Mouse (Mus musculus): ENCODE data around the gene Sorcs3. TPM values are rescaled to one million over a fixed set of nuclear protein-coding genes. Genes with fewer than 3 reads are reported as not detected.

Sorcs3 gene
- polyA plus RNA-seq, 1 experiment from 2014 or later = 3.7 TPM

DNA sequence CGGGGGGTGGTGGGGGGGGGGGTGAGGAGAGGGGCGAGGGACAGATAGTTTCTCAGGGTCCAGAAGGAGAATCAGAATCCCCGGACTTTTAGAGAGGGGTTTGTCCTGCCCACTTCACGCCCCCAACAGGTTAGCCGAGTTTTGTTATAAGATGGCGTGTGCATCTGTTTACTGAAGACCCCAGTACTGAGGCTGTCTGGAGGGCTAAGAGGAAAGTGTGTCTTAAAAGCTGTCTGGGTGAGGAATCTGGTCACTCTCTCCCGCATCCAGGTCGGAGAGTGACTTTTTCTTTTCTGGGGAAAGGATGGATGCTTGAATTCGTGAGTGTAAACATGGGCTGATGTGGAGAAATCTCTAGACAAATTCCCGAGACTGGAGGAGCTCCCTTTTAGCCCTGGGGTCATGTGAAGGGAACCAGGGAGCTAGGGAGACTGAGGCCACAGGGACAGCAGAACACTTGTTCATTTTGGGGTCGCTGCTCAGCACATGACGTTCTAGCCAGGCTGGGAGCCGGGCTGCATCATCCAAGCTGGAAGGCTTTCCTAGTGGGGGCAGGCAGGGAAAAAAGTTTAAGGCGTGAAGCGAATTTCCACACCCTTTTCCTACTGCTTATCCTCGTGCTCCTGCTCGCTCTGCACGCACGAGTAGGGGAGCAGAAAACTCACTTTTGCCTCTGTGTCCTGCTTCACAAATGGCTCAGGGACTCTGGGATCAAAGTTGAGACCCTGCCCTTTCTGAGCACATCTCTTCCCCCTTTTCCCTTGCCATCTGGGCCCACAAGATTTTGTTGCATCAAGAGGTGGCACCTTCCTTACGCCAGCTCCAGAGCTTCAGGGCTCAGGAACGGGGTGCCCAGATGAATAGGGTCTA lies 1.3 kb downstream of the Sorcs3 start:
- peaks cover 2% of the 10 kb centered on the region; the same call in 1 of the 2 replicates for H3K9me3 ChIP-seq (ENCODE audit: control insufficient read depth, low read length)
- no peak overlapping the region for H3K27ac ChIP-seq (ENCODE audit: low read depth, low read length)
- H3K4me3 ChIP-seq (ENCODE audit: low read depth, low read length) = peak overlapping the region; percentile 59
- no peaks in the 10 kb centered on the region for H3K36me3 ChIP-seq (ENCODE audit: control insufficient read depth, insufficient read depth, low read length)
- DNase-seq (ENCODE audit: low spot score, missing footprints) (peak; percentile 93), ATAC-seq (ENCODE audit: low FRiP score) (0 out of 2 replicates have a peak, but pooled peaks have one; percentile 2)
- H3K9ac ChIP-seq (ENCODE audit: low read length) = peak overlapping the region; percentile 68
- peak overlapping the region; percentile 96 for H3K4me2 ChIP-seq
- 3% methylated on average over 21 of the region's 21 CpGs for WGBS
- H3K27me3 ChIP-seq (ENCODE audit: control insufficient read depth, insufficient read depth, low read length) = peaks cover 24% of the 10 kb centered on the region
- H3K4me1 ChIP-seq (ENCODE audit: control insufficient read depth, insufficient read depth, low read length) = peaks cover 18% of the 10 kb centered on the region

DNA sequence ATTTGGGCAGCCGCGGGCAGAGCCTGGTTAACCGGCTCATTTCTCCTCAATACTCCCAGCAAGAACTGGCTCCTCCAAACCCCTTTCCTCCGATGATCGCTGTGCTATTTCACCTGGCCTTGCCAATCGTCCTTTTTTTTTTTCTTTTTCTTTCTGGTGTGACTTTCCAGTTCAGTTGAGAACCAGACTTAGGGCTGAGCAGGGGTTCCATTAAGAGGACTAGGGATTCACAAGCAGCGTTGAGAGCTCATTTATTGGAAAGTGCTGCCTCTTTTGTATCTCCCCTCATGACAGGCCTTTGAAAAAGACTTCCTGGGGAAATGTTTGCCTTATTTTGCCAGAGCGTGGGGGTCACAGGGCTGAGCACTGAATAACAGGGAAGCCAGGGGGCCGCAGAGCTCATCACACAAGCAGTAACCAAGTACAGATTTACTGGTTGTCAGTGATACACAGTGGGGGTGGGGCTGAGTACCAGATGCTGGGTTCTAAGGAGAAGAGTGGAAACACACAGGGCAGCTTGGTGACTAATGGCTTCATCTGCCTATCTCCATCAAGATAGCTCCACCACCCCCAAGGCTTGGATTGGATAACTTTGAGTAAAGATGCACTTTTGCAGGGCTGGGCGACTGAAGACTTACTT lies 2.0 kb downstream of the Sorcs3 start:
- peak overlapping the region; percentile 59 for H3K4me3 ChIP-seq (ENCODE audit: low read depth, low read length)
- peak overlapping the region; percentile 96 for H3K4me2 ChIP-seq
- H3K27me3 ChIP-seq (ENCODE audit: control insufficient read depth, insufficient read depth, low read length) = peaks cover 24% of the 10 kb centered on the region
- peaks cover 18% of the 10 kb centered on the region for H3K4me1 ChIP-seq (ENCODE audit: control insufficient read depth, insufficient read depth, low read length)
- ATAC-seq (ENCODE audit: low FRiP score) = no peak
- peak overlapping the region; percentile 0; the same call in 1 of the 2 replicates for H3K9ac ChIP-seq (ENCODE audit: low read length)
- H3K36me3 ChIP-seq (ENCODE audit: control insufficient read depth, insufficient read depth, low read length) = no peaks in the 10 kb centered on the region
- no peak overlapping the region for H3K27ac ChIP-seq (ENCODE audit: low read depth, low read length)
- 4% methylated on average over 10 of the region's 10 CpGs for WGBS
- peaks cover 4% of the 10 kb centered on the region; the same call in 1 of the 2 replicates for H3K9me3 ChIP-seq (ENCODE audit: control insufficient read depth, low read length)
- peak; percentile 91 for DNase-seq (ENCODE audit: low spot score, missing footprints)

GRCm38 (mm10) chr19:48215379-48215778 lies 9.6 kb downstream of the Sorcs3 start:
- Histone ChIP-seq H3K9me3 (ENCODE audit: control insufficient read depth, low read length) (peaks cover 4% of the 10 kb centered on the region; the same call in 1 of the 2 replicates), H3K9ac (ENCODE audit: low read length) (no peak overlapping the region), H3K27ac (ENCODE audit: low read depth, low read length) (no peak overlapping the region), H3K27me3 (ENCODE audit: control insufficient read depth, insufficient read depth, low read length) (no peaks in the 10 kb centered on the region), H3K4me2 (no peak overlapping the region), H3K4me3 (ENCODE audit: low read depth, low read length) (no peak overlapping the region), H3K4me1 (ENCODE audit: control insufficient read depth, insufficient read depth, low read length) (0 out of 2 replicates have a peak, but pooled peaks cover 3% of the 10 kb centered on the region), H3K36me3 (ENCODE audit: control insufficient read depth, insufficient read depth, low read length) (no peaks in the 10 kb centered on the region)
- DNase-seq (ENCODE audit: low spot score, missing footprints) = no peak
- no peak for ATAC-seq (ENCODE audit: low FRiP score)

DNA sequence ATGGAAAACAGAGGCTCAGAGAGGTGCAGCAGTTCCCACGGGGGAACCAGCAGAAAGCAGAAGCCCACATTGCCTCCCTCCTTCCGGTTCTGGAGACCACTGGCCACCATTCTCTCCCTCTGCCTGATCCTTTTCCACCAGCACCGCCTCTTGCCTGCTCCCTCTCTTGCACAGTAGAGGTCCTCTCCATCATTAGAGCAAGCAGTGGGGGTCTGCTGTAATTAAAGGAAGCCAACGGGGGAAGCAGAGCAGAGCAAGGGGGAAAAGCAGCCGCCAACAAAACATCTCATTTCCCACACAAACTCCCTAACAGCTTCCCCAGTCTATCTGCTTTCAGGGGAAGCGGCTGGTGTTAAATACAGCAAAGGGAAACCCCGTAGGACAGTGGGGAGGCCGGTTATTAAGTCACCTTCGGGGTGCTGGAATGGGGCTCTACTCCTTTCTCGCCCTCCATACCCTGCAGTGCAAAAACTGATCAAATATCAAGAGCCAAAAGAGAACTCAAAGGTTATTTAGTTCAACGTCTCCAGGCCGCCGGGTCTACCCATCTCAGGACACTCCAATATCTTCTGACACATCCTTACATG lies 32.1 kb downstream of the Sorcs3 start:
- WGBS = 20% methylated on average over 13 of the region's 13 CpGs
- no peaks in the 10 kb centered on the region for H3K36me3 ChIP-seq (ENCODE audit: control insufficient read depth, insufficient read depth, low read length)
- ATAC-seq (ENCODE audit: low FRiP score) = no peak
- H3K27ac ChIP-seq (ENCODE audit: low read depth, low read length) = no peak overlapping the region
- H3K27me3 ChIP-seq (ENCODE audit: control insufficient read depth, insufficient read depth, low read length) = no peaks in the 10 kb centered on the region; the same call in 1 of the 2 replicates
- H3K4me2 ChIP-seq = no peak overlapping the region
- peaks cover 4% of the 10 kb centered on the region for H3K4me1 ChIP-seq (ENCODE audit: control insufficient read depth, insufficient read depth, low read length)
- DNase-seq (ENCODE audit: low spot score, missing footprints) = no peak
- H3K9me3 ChIP-seq (ENCODE audit: control insufficient read depth, low read length) = no peaks in the 10 kb centered on the region
- H3K9ac ChIP-seq (ENCODE audit: low read length) = no peak overlapping the region
- H3K4me3 ChIP-seq (ENCODE audit: low read depth, low read length) = no peak overlapping the region

DNA sequence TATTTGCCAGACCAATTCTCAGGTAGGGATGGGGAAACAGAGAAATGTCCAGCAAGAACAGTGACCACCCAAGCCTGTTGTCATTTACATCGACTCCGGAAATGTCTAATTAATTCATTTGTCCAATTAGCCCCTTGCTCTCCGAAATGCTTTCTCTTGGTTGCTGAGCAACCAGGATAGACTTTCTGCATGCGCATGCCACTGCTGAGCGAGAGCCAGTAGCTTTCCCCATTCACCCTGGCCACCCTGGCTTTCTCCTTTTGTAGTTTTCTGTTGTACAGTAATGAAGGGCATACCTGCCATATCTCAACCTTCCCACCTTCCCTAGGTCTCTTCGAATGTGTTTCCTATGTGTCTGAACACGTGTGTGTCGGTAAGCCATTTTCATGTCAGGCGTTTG lies 32.6 kb downstream of the Sorcs3 start:
- ATAC-seq (ENCODE audit: low FRiP score) (no peak), DNase-seq (ENCODE audit: low spot score, missing footprints) (no peak)
- no peak overlapping the region for H3K4me2 ChIP-seq
- WGBS = 49% methylated on average over 9 of the region's 9 CpGs
- H3K4me1 ChIP-seq (ENCODE audit: control insufficient read depth, insufficient read depth, low read length) = peaks cover 4% of the 10 kb centered on the region
- H3K27ac ChIP-seq (ENCODE audit: low read depth, low read length) = no peak overlapping the region
- no peak overlapping the region for H3K9ac ChIP-seq (ENCODE audit: low read length)
- no peaks in the 10 kb centered on the region for H3K9me3 ChIP-seq (ENCODE audit: control insufficient read depth, low read length)
- no peaks in the 10 kb centered on the region; the same call in 1 of the 2 replicates for H3K27me3 ChIP-seq (ENCODE audit: control insufficient read depth, insufficient read depth, low read length)
- no peak overlapping the region for H3K4me3 ChIP-seq (ENCODE audit: low read depth, low read length)
- no peaks in the 10 kb centered on the region for H3K36me3 ChIP-seq (ENCODE audit: control insufficient read depth, insufficient read depth, low read length)

DNA sequence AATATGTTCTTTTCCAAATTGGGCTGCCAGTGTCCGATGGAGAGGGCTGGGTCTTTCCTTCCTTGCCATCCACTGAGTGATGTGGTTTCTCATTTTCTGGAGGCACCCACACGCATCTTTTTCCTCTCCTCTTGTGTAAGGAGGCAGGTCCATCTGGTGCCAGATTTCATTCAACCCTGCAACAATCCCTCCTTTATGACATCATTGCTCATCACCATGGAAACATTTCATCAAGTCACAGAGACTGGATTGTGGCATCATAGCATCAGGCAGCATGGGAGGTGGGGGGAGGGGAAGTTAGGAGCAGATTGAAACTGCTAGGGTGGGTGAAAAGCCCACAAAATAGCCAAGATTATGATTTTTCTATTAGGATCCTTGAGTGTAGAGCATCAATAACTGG lies 35.1 kb downstream of the Sorcs3 start:
- WGBS = 47% methylated on average over 2 of the region's 2 CpGs
- Histone ChIP-seq H3K4me2 (no peak overlapping the region), H3K36me3 (ENCODE audit: control insufficient read depth, insufficient read depth, low read length) (no peaks in the 10 kb centered on the region), H3K4me1 (ENCODE audit: control insufficient read depth, insufficient read depth, low read length) (peaks cover 4% of the 10 kb centered on the region), H3K27ac (ENCODE audit: low read depth, low read length) (no peak overlapping the region), H3K9me3 (ENCODE audit: control insufficient read depth, low read length) (no peaks in the 10 kb centered on the region), H3K4me3 (ENCODE audit: low read depth, low read length) (no peak overlapping the region), H3K27me3 (ENCODE audit: control insufficient read depth, insufficient read depth, low read length) (no peaks in the 10 kb centered on the region; the same call in 1 of the 2 replicates), H3K9ac (ENCODE audit: low read length) (no peak overlapping the region)
- ATAC-seq (ENCODE audit: low FRiP score) (peak; percentile 88), DNase-seq (ENCODE audit: low spot score, missing footprints) (no peak)

DNA sequence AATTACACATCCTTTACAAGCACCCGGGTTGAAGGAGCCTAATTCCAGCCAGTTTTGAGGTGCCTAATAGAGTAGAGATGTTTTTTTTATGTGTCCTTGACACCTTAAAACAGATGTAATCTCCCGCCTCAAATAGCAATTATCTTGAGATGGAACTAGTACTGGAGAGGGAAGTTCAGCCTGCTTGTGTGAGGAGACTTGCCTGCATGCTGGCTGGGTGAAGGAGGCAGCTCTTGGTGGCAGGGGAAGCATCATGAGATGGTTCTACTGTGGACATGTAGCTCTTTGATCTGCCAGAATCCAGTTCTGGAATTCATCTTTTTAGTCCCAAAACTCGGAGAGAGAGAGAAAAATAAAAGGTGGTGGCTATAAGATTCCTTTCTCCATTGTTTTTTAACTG lies 38.2 kb downstream of the Sorcs3 start:
- Histone ChIP-seq H3K27me3 (ENCODE audit: control insufficient read depth, insufficient read depth, low read length) (no peaks in the 10 kb centered on the region; the same call in 1 of the 2 replicates), H3K36me3 (ENCODE audit: control insufficient read depth, insufficient read depth, low read length) (no peaks in the 10 kb centered on the region), H3K9me3 (ENCODE audit: control insufficient read depth, low read length) (no peaks in the 10 kb centered on the region), H3K9ac (ENCODE audit: low read length) (no peak overlapping the region), H3K4me1 (ENCODE audit: control insufficient read depth, insufficient read depth, low read length) (peaks cover 4% of the 10 kb centered on the region), H3K4me3 (ENCODE audit: low read depth, low read length) (no peak overlapping the region), H3K4me2 (no peak overlapping the region), H3K27ac (ENCODE audit: low read depth, low read length) (no peak overlapping the region)
- peak; percentile 62 for DNase-seq (ENCODE audit: low spot score, missing footprints)
- no peak for ATAC-seq (ENCODE audit: low FRiP score)
- 76% methylated on average over 3 of the region's 3 CpGs for WGBS

- H3K9ac ChIP-seq (ENCODE audit: low read length) = no peak overlapping the region
- ATAC-seq (ENCODE audit: low FRiP score) (no peak), DNase-seq (ENCODE audit: low spot score, missing footprints) (peak; percentile 69)
- H3K4me3 ChIP-seq (ENCODE audit: low read depth, low read length) = no peak overlapping the region
- no peaks in the 10 kb centered on the region for H3K36me3 ChIP-seq (ENCODE audit: control insufficient read depth, insufficient read depth, low read length)
- no peaks in the 10 kb centered on the region for H3K9me3 ChIP-seq (ENCODE audit: control insufficient read depth, low read length)
- no peak overlapping the region for H3K27ac ChIP-seq (ENCODE audit: low read depth, low read length)
- 85% methylated on average over 7 of the region's 7 CpGs for WGBS
- H3K4me1 ChIP-seq (ENCODE audit: control insufficient read depth, insufficient read depth, low read length) = peaks cover 8% of the 10 kb centered on the region; the same call in 1 of the 2 replicates
- no peak overlapping the region for H3K4me2 ChIP-seq
- no peaks in the 10 kb centered on the region for H3K27me3 ChIP-seq (ENCODE audit: control insufficient read depth, insufficient read depth, low read length)
These were observed 53.4 kb downstream of the Sorcs3 start for GRCm38 (mm10) chr19:48259223-48259622.

GRCm38 (mm10) chr19:48260671-48261070 lies 54.8 kb downstream of the Sorcs3 start:
- Histone ChIP-seq H3K27me3 (ENCODE audit: control insufficient read depth, insufficient read depth, low read length) (no peaks in the 10 kb centered on the region), H3K9me3 (ENCODE audit: control insufficient read depth, low read length) (no peaks in the 10 kb centered on the region), H3K9ac (ENCODE audit: low read length) (no peak overlapping the region), H3K27ac (ENCODE audit: low read depth, low read length) (no peak overlapping the region), H3K36me3 (ENCODE audit: control insufficient read depth, insufficient read depth, low read length) (no peaks in the 10 kb centered on the region), H3K4me1 (ENCODE audit: control insufficient read depth, insufficient read depth, low read length) (peaks cover 8% of the 10 kb centered on the region; the same call in 1 of the 2 replicates), H3K4me2 (no peak overlapping the region), H3K4me3 (ENCODE audit: low read depth, low read length) (no peak overlapping the region)
- ATAC-seq (ENCODE audit: low FRiP score) (no peak), DNase-seq (ENCODE audit: low spot score, missing footprints) (peak; percentile 60)
- WGBS = 86% methylated on average over 8 of the region's 8 CpGs
